In genomic region chr2:24918930-24919838, GRCm38 (mm10) we compare ENCODE assay signal across 8 mouse cellular contexts. TPM values are rescaled to one million over a fixed set of nuclear protein-coding genes. Genes with fewer than 3 reads are reported as not detected.
DNase-seq lines count a peak whose midpoint lies in the region; ATAC-seq lines count a peak whose summit lies in the region.

Gene Ehmt1, minus strand, starts transcription at chr2:24919614.

- no peaks in the 10 kb centered on the region for H3K36me3 ChIP-seq in forebrain, embryonic 11.5 days (ENCODE audit: control insufficient read depth, insufficient read depth, low read length)
- no peaks in the 10 kb centered on the region for H3K36me3 ChIP-seq in heart, embryonic 16.5 days (ENCODE audit: control insufficient read depth, insufficient read depth)
- no peaks in the 10 kb centered on the region for H3K36me3 ChIP-seq in liver, embryonic 15.5 days (replicated peaks)
- no peaks in the 10 kb centered on the region for H3K36me3 ChIP-seq in neural tube, embryonic 12.5 days

- H3K4me1 ChIP-seq in forebrain, embryonic 11.5 days (replicated peaks; ENCODE audit: control insufficient read depth, insufficient read depth, low read length): peaks cover 5% of the 10 kb centered on the region; the same call in 1 of the 2 replicates
- H3K4me1 ChIP-seq in heart, embryonic 16.5 days (ENCODE audit: control insufficient read depth, insufficient read depth, low read length): peaks cover 12% of the 10 kb centered on the region
- peaks cover 25% of the 10 kb centered on the region for H3K4me1 ChIP-seq in liver, embryonic 15.5 days (replicated peaks)
- H3K4me1 ChIP-seq in neural tube, embryonic 12.5 days: peaks cover 13% of the 10 kb centered on the region

- peak; percentile 98 for ATAC-seq in forebrain, embryonic 11.5 days (replicated peaks; ENCODE audit: low FRiP score)
- ATAC-seq in heart, embryonic 16.5 days (replicated peaks; ENCODE audit: extremely low read depth, insufficient read depth, low FRiP score): peak; percentile 98
- peak; percentile 98 for ATAC-seq in liver, embryonic 15.5 days (ENCODE audit: insufficient read depth)
- peak; percentile 98 for ATAC-seq in neural tube, embryonic 12.5 days (ENCODE audit: low FRiP score, low read depth)

- H3K4me2 ChIP-seq in forebrain, embryonic 11.5 days (ENCODE audit: low read depth, low read length, severe bottlenecking): peak within 1 kb of the TSS; percentile 66
- H3K4me2 ChIP-seq in heart, embryonic 16.5 days (ENCODE audit: low read depth, low read length): peak within 1 kb of the TSS; percentile 79
- peak within 1 kb of the TSS; percentile 87 for H3K4me2 ChIP-seq in liver, embryonic 15.5 days
- peak within 1 kb of the TSS; percentile 71 for H3K4me2 ChIP-seq in neural tube, embryonic 12.5 days (replicated peaks)

- H3K9me3 ChIP-seq in forebrain, embryonic 11.5 days (ENCODE audit: control insufficient read depth, low read length): no peaks in the 10 kb centered on the region
- no peaks in the 10 kb centered on the region for H3K9me3 ChIP-seq in heart, embryonic 16.5 days (replicated peaks; ENCODE audit: control insufficient read depth, low read length)
- H3K9me3 ChIP-seq in liver, embryonic 15.5 days (replicated peaks): no peaks in the 10 kb centered on the region
- no peaks in the 10 kb centered on the region for H3K9me3 ChIP-seq in neural tube, embryonic 12.5 days

- H3K4me3 ChIP-seq in forebrain, embryonic 11.5 days (ENCODE audit: low read depth, low read length): peak within 1 kb of the TSS; percentile 98
- peak within 1 kb of the TSS; percentile 97 for H3K4me3 ChIP-seq in heart, embryonic 16.5 days (ENCODE audit: low read length)
- peak within 1 kb of the TSS; percentile 97 for H3K4me3 ChIP-seq in liver, embryonic 15.5 days (replicated peaks)
- peak within 1 kb of the TSS; percentile 96 for H3K4me3 ChIP-seq in neural tube, embryonic 12.5 days

- H3K27ac ChIP-seq in forebrain, embryonic 11.5 days (ENCODE audit: low read depth, low read length): peak within 1 kb of the TSS; percentile 91
- H3K27ac ChIP-seq in heart, embryonic 16.5 days (ENCODE audit: low read length): peak within 1 kb of the TSS; percentile 93
- H3K27ac ChIP-seq in liver, embryonic 15.5 days (replicated peaks): peak within 1 kb of the TSS; percentile 84
- peak within 1 kb of the TSS; percentile 94 for H3K27ac ChIP-seq in neural tube, embryonic 12.5 days

- peak; percentile 92 to 93 for DNase-seq in CD8-positive naive resting alpha-beta T cell, adult 2 months (ENCODE audit: low read depth in 2 of 2, low spot score in 2 of 2)
- DNase-seq in c-Kit-positive CD71-negative TER-119-negative erythroid progenitor cells, embryonic 14.5 days (ENCODE audit: low read depth): peak; percentile 82
- peak; percentile 97 for DNase-seq in forebrain, embryonic 11.5 days (ENCODE audit: low spot score)
- DNase-seq in kidney, postnatal 36 days: peak; percentile 95 to 97
- DNase-seq in telencephalon, adult 2 months (ENCODE audit: low read depth, low spot score): peak; percentile 72

- H3K9ac ChIP-seq in forebrain, embryonic 11.5 days (ENCODE audit: low read length): peak within 1 kb of the TSS; percentile 98
- H3K9ac ChIP-seq in heart, embryonic 16.5 days (ENCODE audit: low read length): peak within 1 kb of the TSS; percentile 98
- H3K9ac ChIP-seq in liver, embryonic 15.5 days: peak within 1 kb of the TSS; percentile 90
- peak within 1 kb of the TSS; percentile 99 for H3K9ac ChIP-seq in neural tube, embryonic 12.5 days

- WGBS in forebrain, embryonic 11.5 days: under 1% methylated on average over 93 of the region's 112 CpGs
- WGBS in heart, embryonic 16.5 days: under 1% methylated on average over 107 of the region's 112 CpGs
- under 1% methylated on average over 111 of the region's 112 CpGs for WGBS in liver, embryonic 15.5 days (ENCODE audit: insufficient replicate concordance)
- under 1% methylated on average over 110 of the region's 112 CpGs for WGBS in neural tube, embryonic 12.5 days

- no peaks in the 10 kb centered on the region for H3K27me3 ChIP-seq in forebrain, embryonic 11.5 days (ENCODE audit: control insufficient read depth, insufficient read depth, low read length)
- H3K27me3 ChIP-seq in heart, embryonic 16.5 days (ENCODE audit: control insufficient read depth, insufficient read depth, low read length): no peaks in the 10 kb centered on the region
- H3K27me3 ChIP-seq in liver, embryonic 15.5 days: no peaks in the 10 kb centered on the region
- H3K27me3 ChIP-seq in neural tube, embryonic 12.5 days (replicated peaks): no peaks in the 10 kb centered on the region

RNA-seq across cellular contexts. Expression of gene Ehmt1, which starts in this region (rescaled TPM):
- 123 and 130 TPM in 2 replicates for polyA plus RNA-seq in forebrain, embryonic 11.5 days (2014; fragmentation: Nextera tagmentation; extraction: Ambion mirVana)
- 49.0 and 51.5 TPM in 2 replicates for polyA plus RNA-seq in heart, embryonic 16.5 days (2015; fragmentation: Nextera tagmentation; extraction: Ambion mirVana)
- 13.4 and 13.8 TPM in 2 replicates for polyA plus RNA-seq in liver, embryonic 15.5 days (2015; fragmentation: Nextera tagmentation; extraction: Ambion mirVana)
- 121 and 123 TPM in 2 replicates for polyA plus RNA-seq in neural tube, embryonic 12.5 days (2016; fragmentation: Nextera tagmentation; extraction: Ambion mirVana)

Comparison
In these comparisons a context has a peak if more than half of its experiments do, and no peak if none do; other contexts are left out.
1. Peak in every context shown above with its lines: DNase-seq, ATAC-seq, H3K4me3 ChIP-seq and H3K27ac ChIP-seq.